Mouse (Mus musculus): ENCODE measurements around the gene Mab21l2. TPM values are rescaled to one million over a fixed set of nuclear protein-coding genes. Genes with fewer than 3 reads are reported as not detected.

The Mab21l2 gene
- total and polyA plus RNA-seq, 3 experiments = not detected

DNA sequence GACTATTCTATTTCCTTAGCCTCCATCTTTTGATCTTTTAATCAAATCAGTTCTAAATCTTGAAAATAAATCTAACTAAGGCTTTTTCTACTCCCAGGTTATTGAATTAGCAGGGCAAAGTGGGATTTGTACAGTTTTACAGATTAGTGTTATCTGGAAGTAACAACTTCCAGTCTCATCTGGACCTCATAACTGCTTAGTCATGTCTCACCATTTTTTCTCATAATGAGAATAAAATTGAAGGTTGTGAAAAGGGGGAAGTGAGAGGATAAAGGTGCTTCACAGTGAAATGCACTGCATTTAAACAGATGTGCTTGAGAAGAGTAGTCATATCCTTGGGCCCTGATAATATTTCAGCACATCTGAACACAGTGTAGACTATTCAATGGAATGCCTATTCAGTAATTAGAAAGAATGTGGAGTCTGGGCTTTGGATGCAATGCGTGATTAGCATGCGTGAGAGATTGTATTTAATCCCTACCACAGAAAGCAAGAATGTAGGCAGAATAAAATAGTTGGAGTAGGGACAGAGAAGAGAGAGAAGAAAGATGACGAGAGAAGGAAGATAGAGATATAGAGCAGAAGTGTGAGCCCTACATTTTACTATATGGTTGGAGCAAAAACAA lies 25.4 kb downstream of the Mab21l2 start (continued):
- TF ChIP-seq RCOR1 (IDR thresholded peaks at IDR 0.05; ENCODE audit: low read depth, low read length) (peak; percentile 92), EP300 (IDR thresholded peaks at IDR 0.05; ENCODE audit: low read depth in 1 of 2, low read length in 2 of 2) (peak; percentile 70 to 74), MAFK (IDR thresholded peaks at IDR 0.05; ENCODE audit: borderline replicate concordance, low read depth, low read length) (no peak), MYB (IDR thresholded peaks at IDR 0.05; ENCODE audit: low read depth, low read length) (no peak), HCFC1 (IDR thresholded peaks at IDR 0.05; ENCODE audit: low read depth, low read length) (no peak), E2F4 (IDR thresholded peaks at IDR 0.05; ENCODE audit: borderline replicate concordance, low read depth, low read length) (no peak), POLR2A (IDR thresholded peaks at IDR 0.05; ENCODE audit: control insufficient read depth in 1 of 2, insufficient read depth in 1 of 2, low read depth in 1 of 2, low read length in 2 of 2, poor library complexity in 1 of 2) (no peak), POLR2AphosphoS5 (IDR thresholded peaks at IDR 0.05; ENCODE audit: borderline replicate concordance, low read depth, low read length) (no peak), UBTF (IDR thresholded peaks at IDR 0.05; ENCODE audit: borderline replicate concordance, insufficient read depth, low read depth, low read length) (no peak), CHD2 (IDR thresholded peaks at IDR 0.05; ENCODE audit: low read length) (no peak)

DNA sequence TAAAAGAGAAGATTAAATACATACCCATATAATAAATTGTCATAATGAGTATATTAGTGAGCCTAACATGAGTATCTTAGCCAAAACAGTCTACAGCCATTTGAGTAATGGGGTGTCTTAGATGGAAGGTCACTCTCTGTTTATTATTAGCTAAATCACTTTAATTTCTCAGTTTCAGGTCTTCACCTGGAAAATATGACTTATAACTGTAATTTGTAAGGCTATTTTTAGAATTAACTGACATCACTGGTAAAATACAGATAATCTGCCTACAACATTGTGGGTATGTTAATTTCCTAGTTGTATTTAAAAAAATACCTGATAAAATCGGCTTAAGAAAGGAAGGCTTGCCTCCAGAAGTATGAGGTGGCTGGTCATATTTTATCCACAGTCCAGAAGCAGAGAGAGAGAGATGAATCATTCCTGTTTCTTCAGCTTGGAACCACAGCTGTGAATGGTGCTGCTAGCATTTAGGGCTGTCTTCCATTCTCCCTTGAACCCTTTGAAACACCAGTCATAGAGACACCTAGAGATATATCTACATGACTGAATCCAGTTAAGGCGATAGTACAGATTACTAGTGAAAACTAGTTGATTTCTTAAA lies 29.8 kb downstream of the Mab21l2 start:
- no peak overlapping the region for H3K9ac ChIP-seq (ENCODE audit: control insufficient read depth, low read depth, low read length, poor library complexity, severe bottlenecking)
- H3K27me3 ChIP-seq (ENCODE audit: control insufficient read depth in 1 of 2, insufficient read depth in 2 of 2, low read length in 2 of 2) = no peaks in the 10 kb centered on the region
- no peaks in the 10 kb centered on the region for H3K79me2 ChIP-seq (ENCODE audit: control insufficient read depth, insufficient read depth, low read length, poor library complexity)
- H3K9me3 ChIP-seq (replicated peaks; ENCODE audit: insufficient read depth, low read length) = no peaks in the 10 kb centered on the region
- peaks cover 0 to 4% of the 10 kb centered on the region in 2 experiments; a peak in 3 of 4 replicates for H3K4me1 ChIP-seq (ENCODE audit: control insufficient read depth in 1 of 2, insufficient read depth in 2 of 2, low read length in 2 of 2)
- peaks cover 0 to 9% of the 10 kb centered on the region in 2 experiments; a peak in 2 of 4 replicates for H3K36me3 ChIP-seq (ENCODE audit: control insufficient read depth in 1 of 2, insufficient read depth in 2 of 2, low read length in 2 of 2)
- no peak overlapping the region for H3K27ac ChIP-seq (ENCODE audit: control insufficient read depth, low read depth, low read length)
- DNase-seq (ENCODE audit: low read depth, low spot score) = peak; percentile 10
- H3K4me3 ChIP-seq (ENCODE audit: control insufficient read depth in 1 of 2, insufficient read depth in 1 of 2, low read depth in 2 of 2, low read length in 2 of 2) = no peak overlapping the region
- no peak for TF ChIP-seq GABPA (IDR thresholded peaks at IDR 0.05; ENCODE audit: low read depth, low read length)
- no peak for TF ChIP-seq TAL1 (IDR thresholded peaks at IDR 0.05; ENCODE audit: low read length)
- TF ChIP-seq ZNF384 (IDR thresholded peaks at IDR 0.05; ENCODE audit: low read depth, low read length) = no peak
- TF ChIP-seq ZMIZ1 (IDR thresholded peaks at IDR 0.05; ENCODE audit: low read depth, low read length) = no peak
- no peak for TF ChIP-seq NELFE (IDR thresholded peaks at IDR 0.05; ENCODE audit: low read depth, low read length)
- 0 out of 2 replicates have a peak, but pooled peaks have one; percentile 1 for TF ChIP-seq GATA1 (IDR thresholded peaks at IDR 0.05; ENCODE audit: low read depth, low read length)
- no peak for TF ChIP-seq JUND (IDR thresholded peaks at IDR 0.05; ENCODE audit: low read depth, low read length)

DNA sequence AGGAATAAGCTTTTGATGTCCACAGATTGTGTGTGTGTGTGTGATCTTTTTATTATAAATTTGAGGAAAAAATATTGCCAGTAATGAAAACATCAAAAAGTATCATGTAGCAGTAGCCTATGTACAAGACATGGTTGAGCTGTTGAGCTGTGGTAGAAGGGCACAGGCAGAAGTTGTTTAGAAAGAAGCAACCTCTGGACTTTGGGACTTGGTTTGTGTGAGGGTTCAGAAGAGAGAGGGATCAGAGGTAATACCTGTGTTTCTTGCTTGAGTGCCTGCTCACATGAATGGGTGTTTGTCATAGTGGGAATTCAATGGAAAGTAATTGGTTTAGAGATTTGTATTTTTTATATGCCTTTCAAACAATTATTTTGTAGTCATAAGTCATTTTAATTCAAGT lies 47.8 kb downstream of the Mab21l2 start:
- Histone ChIP-seq H3K9ac (ENCODE audit: control insufficient read depth, low read depth, low read length, poor library complexity, severe bottlenecking) (no peak overlapping the region), H3K79me2 (ENCODE audit: control insufficient read depth, insufficient read depth, low read length, poor library complexity) (no peaks in the 10 kb centered on the region), H3K36me3 (ENCODE audit: control insufficient read depth in 1 of 2, insufficient read depth in 2 of 2, low read length in 2 of 2) (no peaks in the 10 kb centered on the region), H3K27me3 (ENCODE audit: control insufficient read depth in 1 of 2, insufficient read depth in 2 of 2, low read length in 2 of 2) (no peaks in the 10 kb centered on the region), H3K4me3 (ENCODE audit: control insufficient read depth in 1 of 2, insufficient read depth in 1 of 2, low read depth in 2 of 2, low read length in 2 of 2) (no peak overlapping the region), H3K4me1 (ENCODE audit: control insufficient read depth in 1 of 2, insufficient read depth in 2 of 2, low read length in 2 of 2) (no peaks in the 10 kb centered on the region), H3K27ac (ENCODE audit: control insufficient read depth, low read depth, low read length) (no peak overlapping the region), H3K9me3 (replicated peaks; ENCODE audit: insufficient read depth, low read length) (no peaks in the 10 kb centered on the region)
- no peak for DNase-seq (ENCODE audit: low read depth, low spot score)
- TF ChIP-seq TCF12 (IDR thresholded peaks at IDR 0.05; ENCODE audit: low read depth, low read length) (no peak), CHD2 (IDR thresholded peaks at IDR 0.05; ENCODE audit: low read length) (no peak), RAD21 (IDR thresholded peaks at IDR 0.05; ENCODE audit: low read depth, low read length) (no peak), TBP (IDR thresholded peaks at IDR 0.05; ENCODE audit: low read depth, low read length) (no peak), SIN3A (IDR thresholded peaks at IDR 0.05; ENCODE audit: low read length) (no peak), ZNF384 (IDR thresholded peaks at IDR 0.05; ENCODE audit: low read depth, low read length) (no peak), CTCF (IDR thresholded peaks at IDR 0.05 in 2 of 3, conservative IDR thresholded peaks at IDR 0.05 in 1 of 3; ENCODE audit: control insufficient read depth in 1 of 3, insufficient read depth in 1 of 3, low read depth in 2 of 3, low read length in 3 of 3, poor library complexity in 1 of 3, severe bottlenecking in 1 of 3) (no peak), ETS1 (IDR thresholded peaks at IDR 0.05; ENCODE audit: low read depth, low read length) (no peak), POLR2AphosphoS5 (IDR thresholded peaks at IDR 0.05; ENCODE audit: borderline replicate concordance, low read depth, low read length) (no peak), ZMIZ1 (IDR thresholded peaks at IDR 0.05; ENCODE audit: low read depth, low read length) (no peak), MAZ (IDR thresholded peaks at IDR 0.05; ENCODE audit: low read depth, low read length) (no peak), MYB (IDR thresholded peaks at IDR 0.05; ENCODE audit: low read depth, low read length) (no peak)

All from MEL (cell line).